Mouse (Mus musculus) liver, embryonic 14.5 days (tissue): Measurements from ENCODE around the gene Ppp1r14c. TPM values are rescaled to one million over a fixed set of nuclear protein-coding genes. Genes with fewer than 3 reads are reported as not detected.

ENCODE experiments used
- ATAC-seq: fragments of 200-750 bp; cut with Nextera tagmentation; 2 replicates; pipeline ENCODE4 v1.8.0; 2017; ENCODE audit warnings: moderate number of reproducible peaks, mild to moderate bottlenecking, moderate library complexity; ENCODE audit not compliant: insufficient read depth
- DNase-seq, 3 experiments: peaks; one replicate each; pipeline ENCODE4 v3.0.0-alpha.2; 2012 to 2013; ENCODE audit warnings: low read depth in 3 of 3, low spot score in 3 of 3
- H3K27ac ChIP-seq: fragments of 300-500 bp; sonication (generic); 2 replicates; pipeline ENCODE4 v1.5.1; 2014; ENCODE audit warnings: moderate library complexity, mild to moderate bottlenecking, control low read depth, inconsistent platforms
- H3K27me3 ChIP-seq: fragments of 300-500 bp; sonication (generic); 2 replicates; pipeline ENCODE4 v1.6.1; 2014; ENCODE audit warnings: mild to moderate bottlenecking, low read length, moderate library complexity; ENCODE audit not compliant: control insufficient read depth, insufficient read depth
- H3K36me3 ChIP-seq: fragments of 300-500 bp; sonication (generic); replicated peaks from 2 replicates; pipeline ENCODE4 v1.6.1; 2014; ENCODE audit warnings: low read depth; ENCODE audit not compliant: control insufficient read depth, insufficient read depth
- H3K4me1 ChIP-seq, 2 experiments: fragments of 200-500 bp in 1 of 2; fragments of 300-500 bp in 1 of 2; sonication (generic) in 1 of 2; replicated peaks; 2 replicates each; pipeline ENCODE4 v1.6.1; 2012 to 2014; ENCODE audit warnings: antibody characterized with exemption in 1 of 2, inconsistent platforms in 1 of 2, low read length in 1 of 2; ENCODE audit not compliant: control insufficient read depth in 2 of 2, insufficient read depth in 2 of 2
- H3K4me2 ChIP-seq: fragments of 300-500 bp; sonication (generic); 2 replicates; pipeline ENCODE4 v1.6.1; 2014; ENCODE audit warnings: low read depth, mild to moderate bottlenecking, control low read depth, moderate library complexity
- H3K4me3 ChIP-seq, 2 experiments: fragments of 200-500 bp in 1 of 2; fragments of 300-500 bp in 1 of 2; sonication (generic) in 1 of 2; 2 replicates each; pipeline ENCODE4 v1.5.1; 2012 to 2014; ENCODE audit warnings: low read depth in 2 of 2, low read length in 2 of 2, mild to moderate bottlenecking in 2 of 2, control low read depth in 1 of 2, inconsistent platforms in 1 of 2, moderate library complexity in 1 of 2; ENCODE audit not compliant: insufficient read depth in 1 of 2
- H3K9ac ChIP-seq: fragments of 300-500 bp; sonication (generic); replicated peaks from 2 replicates; pipeline ENCODE4 v1.6.1; 2014; ENCODE audit warnings: mild to moderate bottlenecking, control low read depth, moderate library complexity
- H3K9me3 ChIP-seq: fragments of 300-500 bp; sonication (generic); 2 replicates; pipeline ENCODE4 v1.6.1; 2016; ENCODE audit warnings: low read length, mixed read lengths; ENCODE audit not compliant: control insufficient read depth
- CTCF ChIP-seq: IDR thresholded peaks from 2 replicates; pipeline ENCODE4 v1.5.1; 2016; ENCODE audit warnings: antibody characterized with exemption, low read depth, control low read depth
- EP300 ChIP-seq: IDR thresholded peaks from 2 replicates; pipeline ENCODE4 v1.6.1; 2016; ENCODE audit warnings: antibody characterized with exemption, low read depth
- WGBS: fragments of 180-500 bp; shearing (Covaris S2); extraction: QIAGEN DNeasy Blood & Tissue Kit; methylation state at CpG from one replicate; pipeline ENCODE4 v1.1.7; 2014; ENCODE audit not compliant: insufficient replicate concordance; 5-methylcytosine and 5-hydroxymethylcytosine counted together
- polyA plus RNA-seq, 2 experiments: library from polyadenylated mRNA; depleted of rRNA in 1 of 2; stranded (reverse) in 1 of 2; unstranded in 1 of 2; fragments of >200 nt; fragmentation: Nextera tagmentation in 1 of 2; extraction: Ambion mirVana in 1 of 2; gene quantifications; 2 replicates each; pipeline versions ENCODE4 v1.2.1 to v1.2.3; 2012 to 2014

The Ppp1r14c gene
- polyA plus RNA-seq, 2 experiments, result 0.08 TPM; not detected in 1

GRCm38 (mm10) chr10:3408699-3409098 lies 42.8 kb downstream of the Ppp1r14c start:
- no peak overlapping the region for H3K4me3 ChIP-seq
- no peaks in the 10 kb centered on the region for H3K36me3 ChIP-seq
- 67% methylated on average over 3 of the region's 3 CpGs for WGBS

GRCm38 (mm10) chr10:3411222-3411621 lies 45.4 kb downstream of the Ppp1r14c start:
- WGBS, result 48% methylated on average over 3 of the region's 3 CpGs
- Histone ChIP-seq H3K27me3 (no peaks in the 10 kb centered on the region), H3K27ac (no peak overlapping the region), H3K4me1 (no peaks in the 10 kb centered on the region), H3K9ac (no peak overlapping the region), H3K4me2 (no peak overlapping the region), H3K4me3 (no peak overlapping the region), H3K36me3 (no peaks in the 10 kb centered on the region), H3K9me3 (no peaks in the 10 kb centered on the region)
- ATAC-seq (no peak), DNase-seq (no peak)
- no peak for TF ChIP-seq EP300
- no peak for TF ChIP-seq CTCF

More at GRCm38 (mm10) chr10:3408699-3409098, 42.8 kb downstream of the Ppp1r14c start:
- Histone ChIP-seq H3K4me2 (no peak overlapping the region), H3K9ac (no peak overlapping the region), H3K27ac (no peak overlapping the region), H3K4me1 (no peaks in the 10 kb centered on the region), H3K27me3 (no peaks in the 10 kb centered on the region), H3K9me3 (no peaks in the 10 kb centered on the region)
- TF ChIP-seq CTCF, result no peak
- TF ChIP-seq EP300, result no peak
- ATAC-seq (no peak), DNase-seq (no peak)

- H3K9ac ChIP-seq, result no peak overlapping the region
- no peak overlapping the region for H3K4me2 ChIP-seq
- no peak for TF ChIP-seq EP300
- no peak for TF ChIP-seq CTCF
- DNase-seq (no peak), ATAC-seq (no peak)
- H3K36me3 ChIP-seq, result no peaks in the 10 kb centered on the region
- H3K27me3 ChIP-seq, result no peaks in the 10 kb centered on the region
- WGBS, result 32% methylated on average over 2 of the region's 2 CpGs
- no peak overlapping the region for H3K4me3 ChIP-seq
- no peaks in the 10 kb centered on the region for H3K4me1 ChIP-seq
- no peaks in the 10 kb centered on the region for H3K9me3 ChIP-seq
- no peak overlapping the region for H3K27ac ChIP-seq
These were observed 45.8 kb downstream of the Ppp1r14c start for GRCm38 (mm10) chr10:3411639-3412038.

DNA sequence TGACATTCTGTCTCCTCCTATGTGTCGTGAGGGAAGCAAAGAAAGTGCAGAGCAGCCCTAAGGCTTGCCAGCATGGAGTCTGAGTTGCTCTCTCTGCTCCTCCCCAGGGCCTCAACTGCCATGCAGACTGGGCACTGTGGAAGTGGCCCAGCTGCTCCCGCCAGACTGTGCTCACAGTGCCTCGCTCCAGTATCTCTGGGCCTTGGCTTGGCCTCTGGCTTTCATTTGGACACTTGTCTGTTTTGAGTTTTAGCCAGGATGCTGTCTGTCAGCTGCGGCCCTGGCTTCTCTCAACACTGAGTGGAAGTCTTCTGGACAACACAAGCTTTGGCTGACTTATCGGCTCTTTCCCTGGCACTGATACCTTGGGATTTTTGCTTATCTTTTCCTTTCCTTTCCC lies 49.0 kb downstream of the Ppp1r14c start:
- Histone ChIP-seq H3K4me2 (no peak overlapping the region), H3K36me3 (no peaks in the 10 kb centered on the region), H3K9ac (no peak overlapping the region), H3K4me1 (no peaks in the 10 kb centered on the region), H3K4me3 (no peak overlapping the region), H3K9me3 (no peaks in the 10 kb centered on the region), H3K27me3 (no peaks in the 10 kb centered on the region), H3K27ac (no peak overlapping the region)
- ATAC-seq (no peak), DNase-seq (no peak)
- WGBS, result 64% methylated on average over 5 of the region's 5 CpGs
- no peak for TF ChIP-seq EP300

- Histone ChIP-seq H3K9ac (no peak overlapping the region), H3K4me2 (no peak overlapping the region), H3K27ac (no peak overlapping the region), H3K27me3 (no peaks in the 10 kb centered on the region), H3K4me3 (no peak overlapping the region), H3K4me1 (no peaks in the 10 kb centered on the region), H3K9me3 (no peaks in the 10 kb centered on the region), H3K36me3 (no peaks in the 10 kb centered on the region)
- DNase-seq (no peak), ATAC-seq (no peak)
- no peak for TF ChIP-seq EP300
- no peak for TF ChIP-seq CTCF
- 57% methylated on average over 4 of the region's 4 CpGs for WGBS
These were observed 50.7 kb downstream of the Ppp1r14c start for GRCm38 (mm10) chr10:3416565-3416964.
